Mouse (Mus musculus): ENCODE data around the gene Pak7.

DNA sequence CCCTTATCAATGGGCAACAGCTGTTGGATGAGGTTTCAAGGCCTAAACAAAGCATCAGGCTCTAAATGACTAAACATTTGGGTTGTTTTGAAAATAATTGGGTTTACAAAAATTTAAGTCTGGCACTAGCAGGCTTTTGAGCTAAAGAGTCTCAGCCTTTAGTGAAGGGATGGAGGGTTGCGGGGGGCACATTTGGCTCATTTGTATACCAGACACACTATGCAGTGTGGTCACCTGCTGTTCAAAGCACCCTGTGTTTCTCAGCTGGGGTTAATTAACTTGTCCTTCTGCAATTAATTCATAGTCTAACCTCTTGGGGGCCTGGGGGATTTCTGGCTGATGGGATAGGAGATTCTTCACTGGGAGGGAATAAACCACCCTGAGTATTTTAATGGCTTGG is 323.4 kb downstream of the Pak7 start:
- no peak for TF ChIP-seq TAL1 (IDR thresholded peaks at IDR 0.05; ENCODE audit: low read length)
- TF ChIP-seq GATA1 (IDR thresholded peaks at IDR 0.05; ENCODE audit: low read length), result no peak
